Mouse (Mus musculus): ENCODE results near the gene Ptpre. TPM values are rescaled to one million over a fixed set of nuclear protein-coding genes. Genes with fewer than 3 reads are reported as not detected.
A peak's percentile ranks its signal among the peaks of the same experiment; 100 is the strongest.
"Not testable (repeated sequence)": the region's sequence is repeated elsewhere in the genome, so short reads cannot be mapped to it uniquely, and the experiment has no call there.

Ptpre gene
- polyA plus RNA-seq, 1 experiment from 2014 or later, result 2.5 TPM

- no peak overlapping the region for H3K4me3 ChIP-seq (ENCODE audit: low read length)
- no peaks in the 10 kb centered on the region for H3K36me3 ChIP-seq (ENCODE audit: control insufficient read depth, insufficient read depth, low read length)
- 84% methylated on average over 2 of the region's 2 CpGs for WGBS
- H3K9me3 ChIP-seq (ENCODE audit: control insufficient read depth, low read length), result no peaks in the 10 kb centered on the region
- H3K27me3 ChIP-seq (ENCODE audit: control insufficient read depth, insufficient read depth, low read depth, low read length), result no peaks in the 10 kb centered on the region
- H3K27ac ChIP-seq (ENCODE audit: low read length), result no peak overlapping the region
- H3K4me1 ChIP-seq (replicated peaks; ENCODE audit: control insufficient read depth, insufficient read depth, low read length), result no peaks in the 10 kb centered on the region
- no peak overlapping the region for H3K4me2 ChIP-seq (ENCODE audit: low read depth, low read length)
- H3K9ac ChIP-seq (ENCODE audit: low read length), result no peak overlapping the region
- ATAC-seq (ENCODE audit: low read depth), result no peak
These were observed 129.0 kb downstream of the Ptpre start for GRCm38 (mm10) chr7:135666314-135666713.

- no peaks in the 10 kb centered on the region for H3K27me3 ChIP-seq (ENCODE audit: control insufficient read depth, insufficient read depth, low read depth, low read length)
- no peak overlapping the region for H3K4me3 ChIP-seq (ENCODE audit: low read length)
- no peaks in the 10 kb centered on the region for H3K36me3 ChIP-seq (ENCODE audit: control insufficient read depth, insufficient read depth, low read length)
- 40% methylated on average over 16 of the region's 16 CpGs for WGBS
- peak; percentile 15; the same call in 1 of the 2 replicates for ATAC-seq (ENCODE audit: low read depth)
- H3K4me1 ChIP-seq (replicated peaks; ENCODE audit: control insufficient read depth, insufficient read depth, low read length), result no peaks in the 10 kb centered on the region
- no peak overlapping the region for H3K4me2 ChIP-seq (ENCODE audit: low read depth, low read length)
- no peaks in the 10 kb centered on the region for H3K9me3 ChIP-seq (ENCODE audit: control insufficient read depth, low read length)
- no peak overlapping the region for H3K27ac ChIP-seq (ENCODE audit: low read length)
- H3K9ac ChIP-seq (ENCODE audit: low read length), result no peak overlapping the region
These were observed 131.8 kb downstream of the Ptpre start for GRCm38 (mm10) chr7:135668852-135669739.

GRCm38 (mm10) chr7:135673576-135673975 is 136.3 kb downstream of the Ptpre start:
- Histone ChIP-seq H3K4me2 (ENCODE audit: low read depth, low read length) (no peak overlapping the region), H3K4me1 (replicated peaks; ENCODE audit: control insufficient read depth, insufficient read depth, low read length) (no peaks in the 10 kb centered on the region), H3K9me3 (ENCODE audit: control insufficient read depth, low read length) (no peaks in the 10 kb centered on the region), H3K4me3 (ENCODE audit: low read length) (no peak overlapping the region), H3K27ac (ENCODE audit: low read length) (no peak overlapping the region), H3K27me3 (ENCODE audit: control insufficient read depth, insufficient read depth, low read depth, low read length) (no peaks in the 10 kb centered on the region), H3K9ac (ENCODE audit: low read length) (no peak overlapping the region), H3K36me3 (ENCODE audit: control insufficient read depth, insufficient read depth, low read length) (no peaks in the 10 kb centered on the region)
- ATAC-seq (ENCODE audit: low read depth), result no peak
- 50% methylated on average over 3 of the region's 3 CpGs for WGBS

GRCm38 (mm10) chr7:135676722-135677121 is 139.4 kb downstream of the Ptpre start:
- Histone ChIP-seq H3K4me3 (ENCODE audit: low read length) (no peak overlapping the region), H3K27me3 (ENCODE audit: control insufficient read depth, insufficient read depth, low read depth, low read length) (no peaks in the 10 kb centered on the region), H3K27ac (ENCODE audit: low read length) (no peak overlapping the region), H3K9ac (ENCODE audit: low read length) (no peak overlapping the region), H3K4me1 (replicated peaks; ENCODE audit: control insufficient read depth, insufficient read depth, low read length) (no peaks in the 10 kb centered on the region), H3K9me3 (ENCODE audit: control insufficient read depth, low read length) (no peaks in the 10 kb centered on the region), H3K4me2 (ENCODE audit: low read depth, low read length) (no peak overlapping the region), H3K36me3 (ENCODE audit: control insufficient read depth, insufficient read depth, low read length) (no peaks in the 10 kb centered on the region)
- no peak for ATAC-seq (ENCODE audit: low read depth)
- WGBS, result 56% methylated on average over 8 of the region's 8 CpGs

GRCm38 (mm10) chr7:135680334-135680733 is 143.1 kb downstream of the Ptpre start:
- Histone ChIP-seq H3K4me3 (ENCODE audit: low read length) (no peak overlapping the region), H3K9me3 (ENCODE audit: control insufficient read depth, low read length) (no peaks in the 10 kb centered on the region), H3K4me2 (ENCODE audit: low read depth, low read length) (no peak overlapping the region), H3K27ac (ENCODE audit: low read length) (no peak overlapping the region), H3K27me3 (ENCODE audit: control insufficient read depth, insufficient read depth, low read depth, low read length) (no peaks in the 10 kb centered on the region), H3K36me3 (ENCODE audit: control insufficient read depth, insufficient read depth, low read length) (peaks cover 1% of the 10 kb centered on the region; the same call in 1 of the 2 replicates), H3K4me1 (replicated peaks; ENCODE audit: control insufficient read depth, insufficient read depth, low read length) (no peaks in the 10 kb centered on the region), H3K9ac (ENCODE audit: low read length) (no peak overlapping the region)
- 70% methylated on average over 5 of the region's 5 CpGs for WGBS
- ATAC-seq (ENCODE audit: low read depth), result peak; percentile 58; the same call in 1 of the 2 replicates

GRCm38 (mm10) chr7:135684098-135684497 is 146.8 kb downstream of the Ptpre start:
- H3K9ac ChIP-seq (ENCODE audit: low read length); ATAC-seq (ENCODE audit: low read depth); H3K4me3 ChIP-seq (ENCODE audit: low read length); H3K27ac ChIP-seq (ENCODE audit: low read length); H3K4me2 ChIP-seq (ENCODE audit: low read depth, low read length); H3K4me1 ChIP-seq (replicated peaks; ENCODE audit: control insufficient read depth, insufficient read depth, low read length); H3K9me3 ChIP-seq (ENCODE audit: control insufficient read depth, low read length); H3K27me3 ChIP-seq (ENCODE audit: control insufficient read depth, insufficient read depth, low read depth, low read length): not testable (repeated sequence)
- WGBS, result 54% methylated on average over 4 of the region's 4 CpGs
- H3K36me3 ChIP-seq (ENCODE audit: control insufficient read depth, insufficient read depth, low read length), result peaks cover 25% of the 10 kb centered on the region

- Histone ChIP-seq H3K4me2 (ENCODE audit: low read depth, low read length) (no peak overlapping the region), H3K4me3 (ENCODE audit: low read length) (no peak overlapping the region), H3K9me3 (ENCODE audit: control insufficient read depth, low read length) (no peaks in the 10 kb centered on the region), H3K27ac (ENCODE audit: low read length) (no peak overlapping the region), H3K9ac (ENCODE audit: low read length) (no peak overlapping the region), H3K36me3 (ENCODE audit: control insufficient read depth, insufficient read depth, low read length) (peaks cover 31% of the 10 kb centered on the region), H3K27me3 (ENCODE audit: control insufficient read depth, insufficient read depth, low read depth, low read length) (no peaks in the 10 kb centered on the region), H3K4me1 (replicated peaks; ENCODE audit: control insufficient read depth, insufficient read depth, low read length) (no peaks in the 10 kb centered on the region)
- 71% methylated on average over 7 of the region's 7 CpGs for WGBS
- no peak for ATAC-seq (ENCODE audit: low read depth)
These were observed 147.7 kb downstream of the Ptpre start for GRCm38 (mm10) chr7:135684938-135685337.

GRCm38 (mm10) chr7:135689396-135689795 is 152.1 kb downstream of the Ptpre start:
- Histone ChIP-seq H3K4me1 (replicated peaks; ENCODE audit: control insufficient read depth, insufficient read depth, low read length) (no peaks in the 10 kb centered on the region), H3K9me3 (ENCODE audit: control insufficient read depth, low read length) (no peaks in the 10 kb centered on the region), H3K4me3 (ENCODE audit: low read length) (no peak overlapping the region), H3K27ac (ENCODE audit: low read length) (no peak overlapping the region), H3K4me2 (ENCODE audit: low read depth, low read length) (no peak overlapping the region), H3K9ac (ENCODE audit: low read length) (no peak overlapping the region), H3K27me3 (ENCODE audit: control insufficient read depth, insufficient read depth, low read depth, low read length) (no peaks in the 10 kb centered on the region), H3K36me3 (ENCODE audit: control insufficient read depth, insufficient read depth, low read length) (peaks cover 69% of the 10 kb centered on the region)
- WGBS, result 92% methylated on average over 7 of the region's 7 CpGs
- ATAC-seq (ENCODE audit: low read depth), result no peak

- H3K9me3 ChIP-seq (ENCODE audit: control insufficient read depth, low read length), result no peaks in the 10 kb centered on the region
- 96% methylated on average over 5 of the region's 5 CpGs for whole genome bisulfite sequencing
- H3K27ac ChIP-seq (ENCODE audit: low read length), result no peak overlapping the region
- H3K4me2 ChIP-seq (ENCODE audit: low read depth, low read length), result no peak overlapping the region
- H3K9ac ChIP-seq (ENCODE audit: low read length), result no peak overlapping the region
- H3K27me3 ChIP-seq (ENCODE audit: control insufficient read depth, insufficient read depth, low read depth, low read length), result no peaks in the 10 kb centered on the region
- H3K4me1 ChIP-seq (replicated peaks; ENCODE audit: control insufficient read depth, insufficient read depth, low read length), result no peaks in the 10 kb centered on the region
- H3K4me3 ChIP-seq (ENCODE audit: low read length), result no peak overlapping the region
- no peak for ATAC-seq (ENCODE audit: low read depth)
- H3K36me3 ChIP-seq (ENCODE audit: control insufficient read depth, insufficient read depth, low read length), result peaks cover 78% of the 10 kb centered on the region
These were observed 154.7 kb downstream of the Ptpre start for GRCm38 (mm10) chr7:135691941-135692340.
